Mouse (Mus musculus) left cerebral cortex, postnatal 10 days (tissue): ENCODE results near the gene Ezh1. TPM values are rescaled to one million over a fixed set of nuclear protein-coding genes. Genes with fewer than 3 reads are reported as not detected.

Experiments
- DNase-seq, 2 experiments: peaks; one replicate each; pipeline ENCODE4 v3.0.0; 2021 to 2022; ENCODE audit warnings: low spot score in 2 of 2, mixed read lengths in 1 of 2; ENCODE audit errors: extremely low spot score in 1 of 2
- intact Hi-C: fragments of 180-260 bp; cut with DNase I; formaldehyde crosslinking; loops from one replicate; pipeline ENCODE4 v1.15.1; 2025
- total RNA-seq, 2 experiments: library from RNA; stranded (reverse); gene quantifications; 2 replicates each; pipeline ENCODE4 v1.2.3; 2021

The Ezh1 gene
- total RNA-seq, 2 experiments from 2014 or later = 26.4 to 28.3 TPM

GRCm38 (mm10) chr11:101188166-101188805 lies 38.0 kb downstream of the Ezh1 start:
- DNase-seq = peak in 1 of 2 experiments; percentile 45

GRCm38 (mm10) chr11:101187541-101187940 lies 38.7 kb downstream of the Ezh1 start:
- intact Hi-C loops = no loop called here
- DNase-seq = no peak

More at GRCm38 (mm10) chr11:101188166-101188805, 38.0 kb downstream of the Ezh1 start:
- intact Hi-C loops = no loop called here

GRCm38 (mm10) chr11:101186526-101187247 lies 39.6 kb downstream of the Ezh1 start:
- intact Hi-C loops = no loop called here
- DNase-seq = peak in 1 of 2 experiments; percentile 36

GRCm38 (mm10) chr11:101185441-101185840 lies 40.8 kb downstream of the Ezh1 start:
- intact Hi-C loops = no loop called here
- DNase-seq = peak in 1 of 2 experiments; percentile 14

- DNase-seq = peak in 1 of 2 experiments; percentile 22
- intact Hi-C loops = no loop called here
Measured at GRCm38 (mm10) chr11:101184984-101185383, 41.3 kb downstream of the Ezh1 start.

GRCm38 (mm10) chr11:101182771-101183517 lies 43.3 kb downstream of the Ezh1 start:
- intact Hi-C loops = no loop called here
- peak in 1 of 2 experiments; percentile 21 for DNase-seq

GRCm38 (mm10) chr11:101181961-101182360 lies 44.3 kb downstream of the Ezh1 start:
- intact Hi-C loops = no loop called here
- DNase-seq = peak in 1 of 2 experiments; percentile 14

- DNase-seq = peak in 1 of 2 experiments; percentile 78
- intact Hi-C loops = no loop called here
Measured at GRCm38 (mm10) chr11:101180846-101181740, 45.2 kb downstream of the Ezh1 start.

GRCm38 (mm10) chr11:101180261-101180660 lies 46.0 kb downstream of the Ezh1 start:
- intact Hi-C loops = no loop called here

GRCm38 (mm10) chr11:101179306-101179705 lies 47.0 kb downstream of the Ezh1 start:
- peak in 1 of 2 experiments; percentile 26 for DNase-seq
- intact Hi-C loops = loop anchor here (5.0 to 10.0 kb wide), 2 partner anchors 97 to 195 kb away; partner anchors contain the start of gene Coasy

More at GRCm38 (mm10) chr11:101180261-101180660, 46.0 kb downstream of the Ezh1 start:
- peak in 1 of 2 experiments; percentile 24 for DNase-seq

- intact Hi-C loops = loop anchor here (5.0 to 10.0 kb wide), 2 partner anchors 96 to 194 kb away; partner anchors contain the start of gene Coasy
- DNase-seq = peak in 1 of 2 experiments; percentile 26
Measured at GRCm38 (mm10) chr11:101178061-101179058, 47.9 kb downstream of the Ezh1 start.

GRCm38 (mm10) chr11:101176933-101177773 lies 49.1 kb downstream of the Ezh1 start:
- intact Hi-C loops = loop anchor here (2.0 to 10.0 kb wide), 3 partner anchors 80 to 192 kb away; partner anchors contain the start of gene Coasy
- DNase-seq = peak; percentile 49 to 81

GRCm38 (mm10) chr11:101176117-101176691 lies 50.1 kb downstream of the Ezh1 start:
- intact Hi-C loops = loop anchor here (2.0 to 10.0 kb wide), 3 partner anchors 79 to 191 kb away; partner anchors contain the start of gene Coasy
- peak; percentile 42 to 73 for DNase-seq

- DNase-seq = peak in 1 of 2 experiments; percentile 66
Measured at GRCm38 (mm10) chr11:101175636-101176116, 50.6 kb downstream of the Ezh1 start.

More at GRCm38 (mm10) chr11:101175636-101176116, 50.6 kb downstream of the Ezh1 start:
- intact Hi-C loops = loop anchor here (2.0 to 10.0 kb wide), 3 partner anchors 79 to 191 kb away; partner anchors contain the start of gene Coasy
